Mouse (Mus musculus) heart, postnatal 0 days (tissue): Measurements from ENCODE around the gene Tnfrsf13c.

Experiments used
- CTCF ChIP-seq: IDR thresholded peaks from 2 replicates; pipeline ENCODE4 v1.5.1; 2016; ENCODE audit warnings: antibody characterized with exemption, control low read depth, low read depth
- EP300 ChIP-seq: IDR thresholded peaks from 2 replicates; pipeline ENCODE4 v1.6.1; 2016; ENCODE audit warnings: antibody characterized with exemption, low read depth

GRCm38 (mm10) chr15:82209295-82210050 lies 14.7 kb downstream of the Tnfrsf13c start:
- TF ChIP-seq CTCF = no peak
- no peak for TF ChIP-seq EP300
